Mouse (Mus musculus): ENCODE measurements around the gene Gm20388. TPM values are rescaled to one million over a fixed set of nuclear protein-coding genes. Genes with fewer than 3 reads are reported as not detected.
A peak's percentile ranks its signal among the peaks of the same experiment; 100 is the strongest.

Gene Gm20388
- polyA plus RNA-seq, 1 experiment: 28.1 TPM

DNA sequence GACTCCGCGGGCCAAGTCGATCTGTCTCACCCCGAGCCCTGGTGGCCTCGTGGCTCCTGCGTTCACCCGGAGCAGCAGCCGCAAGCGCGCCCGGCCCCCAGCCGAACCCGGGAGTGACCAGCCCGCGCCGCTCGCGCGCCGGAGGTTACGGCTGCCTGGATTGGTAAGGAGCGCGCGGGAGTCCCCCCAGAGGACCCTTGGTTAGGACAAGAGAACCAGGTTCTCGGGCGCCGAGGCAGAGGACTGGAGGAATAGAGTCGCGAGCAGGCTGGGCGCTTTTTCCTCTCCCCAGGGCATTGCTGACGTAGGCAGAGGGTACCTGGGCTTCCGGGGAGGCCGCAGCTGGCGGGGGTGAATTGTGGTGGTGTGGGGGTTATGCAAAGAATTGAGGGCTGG lies 2657.5 kb downstream of the Gm20388 start:
- Histone ChIP-seq H3K27me3 (ENCODE audit: control insufficient read depth, insufficient read depth, low read length, poor library complexity, severe bottlenecking) (no peaks in the 10 kb centered on the region), H3K4me1 (ENCODE audit: control insufficient read depth, insufficient read depth, low read length) (peaks cover 6% of the 10 kb centered on the region), H3K27ac (ENCODE audit: insufficient read depth, low read length) (peak overlapping the region; percentile 59), H3K9ac (ENCODE audit: low read depth, poor library complexity, severe bottlenecking) (peak overlapping the region; percentile 98), H3K4me3 (ENCODE audit: low read depth, low read length) (peak overlapping the region; percentile 79), H3K9me3 (replicated peaks; ENCODE audit: control insufficient read depth, insufficient read depth, low read length, poor library complexity, severe bottlenecking) (no peaks in the 10 kb centered on the region), H3K36me3 (ENCODE audit: control insufficient read depth, insufficient read depth, low read length, poor library complexity, severe bottlenecking) (peaks cover 43% of the 10 kb centered on the region)
- TF ChIP-seq POLR2A (IDR thresholded peaks at IDR 0.05; ENCODE audit: insufficient read depth, low read length) (no peak), CTCF (IDR thresholded peaks at IDR 0.05; ENCODE audit: low read depth, low read length) (no peak), EP300 (IDR thresholded peaks at IDR 0.05; ENCODE audit: insufficient read depth, low read depth, low read length) (no peak)

DNA sequence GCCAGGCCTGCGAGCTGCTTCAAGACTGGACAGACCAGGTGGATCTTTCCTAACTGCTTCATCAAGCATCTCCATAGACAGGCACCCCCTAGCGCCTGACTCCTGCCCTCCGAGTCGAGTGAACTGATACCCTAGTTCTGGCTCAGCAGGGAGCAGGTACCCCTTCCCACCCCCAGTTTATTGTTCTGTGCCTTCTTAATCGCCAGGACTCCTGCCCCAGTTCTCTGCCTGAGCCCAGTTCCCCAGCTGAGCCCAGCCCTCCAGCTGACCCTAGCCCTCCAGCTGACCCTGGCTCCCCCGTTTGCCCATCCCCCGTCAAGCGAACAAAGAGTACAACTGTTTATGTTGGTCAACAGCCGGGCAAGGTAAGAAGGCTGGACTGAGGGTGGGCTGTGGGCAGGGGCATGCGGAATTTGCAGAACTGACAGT lies 2658.3 kb downstream of the Gm20388 start:
- Histone ChIP-seq H3K27me3 (ENCODE audit: control insufficient read depth, insufficient read depth, low read length, poor library complexity, severe bottlenecking) (no peaks in the 10 kb centered on the region), H3K9ac (ENCODE audit: low read depth, poor library complexity, severe bottlenecking) (peak overlapping the region; percentile 98), H3K4me3 (ENCODE audit: low read depth, low read length) (peak overlapping the region; percentile 85), H3K4me1 (ENCODE audit: control insufficient read depth, insufficient read depth, low read length) (peaks cover 6% of the 10 kb centered on the region), H3K27ac (ENCODE audit: insufficient read depth, low read length) (no peak overlapping the region), H3K9me3 (replicated peaks; ENCODE audit: control insufficient read depth, insufficient read depth, low read length, poor library complexity, severe bottlenecking) (no peaks in the 10 kb centered on the region), H3K36me3 (ENCODE audit: control insufficient read depth, insufficient read depth, low read length, poor library complexity, severe bottlenecking) (peaks cover 44% of the 10 kb centered on the region)
- peak; percentile 20 for TF ChIP-seq CTCF (IDR thresholded peaks at IDR 0.05; ENCODE audit: low read depth, low read length)
- TF ChIP-seq EP300 (IDR thresholded peaks at IDR 0.05; ENCODE audit: insufficient read depth, low read depth, low read length): no peak
- TF ChIP-seq POLR2A (IDR thresholded peaks at IDR 0.05; ENCODE audit: insufficient read depth, low read length): no peak

DNA sequence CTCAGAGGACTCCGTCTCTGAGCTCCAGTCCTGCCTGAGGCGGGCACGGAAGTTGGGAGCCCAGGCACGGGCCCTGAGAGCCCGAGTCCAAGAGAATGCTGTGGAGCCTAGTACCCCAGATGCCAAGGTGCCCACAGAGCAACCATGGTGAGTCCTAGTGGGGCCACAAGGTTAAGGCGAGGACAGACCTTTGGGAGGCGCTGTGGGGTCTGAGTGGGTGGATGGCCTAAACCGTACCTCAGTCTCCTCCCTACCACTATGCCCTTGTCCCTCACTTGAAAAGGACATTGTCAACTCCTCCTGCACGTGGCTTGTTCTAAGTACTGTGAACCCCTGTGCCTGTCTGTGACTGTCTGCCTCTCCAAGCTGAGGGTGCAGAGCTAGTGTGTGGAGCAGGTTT lies 2658.7 kb downstream of the Gm20388 start:
- no peaks in the 10 kb centered on the region for H3K27me3 ChIP-seq (ENCODE audit: control insufficient read depth, insufficient read depth, low read length, poor library complexity, severe bottlenecking)
- H3K4me3 ChIP-seq (ENCODE audit: low read depth, low read length): peak overlapping the region; percentile 85
- H3K36me3 ChIP-seq (ENCODE audit: control insufficient read depth, insufficient read depth, low read length, poor library complexity, severe bottlenecking): peaks cover 49% of the 10 kb centered on the region
- H3K9ac ChIP-seq (ENCODE audit: low read depth, poor library complexity, severe bottlenecking): peak overlapping the region; percentile 98
- no peak for TF ChIP-seq EP300 (IDR thresholded peaks at IDR 0.05; ENCODE audit: insufficient read depth, low read depth, low read length)
- no peak for TF ChIP-seq POLR2A (IDR thresholded peaks at IDR 0.05; ENCODE audit: insufficient read depth, low read length)
- TF ChIP-seq CTCF (IDR thresholded peaks at IDR 0.05; ENCODE audit: low read depth, low read length): peak; percentile 49
- no peaks in the 10 kb centered on the region for H3K9me3 ChIP-seq (replicated peaks; ENCODE audit: control insufficient read depth, insufficient read depth, low read length, poor library complexity, severe bottlenecking)
- peak overlapping the region; percentile 3; the same call in 1 of the 2 replicates for H3K27ac ChIP-seq (ENCODE audit: insufficient read depth, low read length)
- H3K4me1 ChIP-seq (ENCODE audit: control insufficient read depth, insufficient read depth, low read length): peaks cover 6% of the 10 kb centered on the region

DNA sequence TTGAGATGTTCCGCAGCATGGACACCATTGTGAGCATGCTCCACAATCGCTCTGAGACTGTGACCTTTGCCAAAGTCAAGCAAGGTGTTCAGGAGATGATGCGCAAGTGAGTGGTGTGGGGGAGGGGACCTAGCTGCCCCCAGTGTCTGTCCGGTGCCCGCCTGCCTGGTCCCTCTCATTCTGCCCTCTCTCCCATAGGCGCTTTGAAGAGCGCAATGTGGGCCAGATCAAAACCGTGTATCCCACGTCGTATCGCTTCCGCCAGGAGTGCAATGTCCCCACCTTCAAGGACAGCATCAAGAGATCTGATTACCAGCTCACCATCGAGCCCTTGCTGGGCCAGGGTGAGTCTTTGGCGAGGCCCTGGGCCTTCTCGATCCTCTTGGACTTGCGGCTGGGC lies 2659.4 kb downstream of the Gm20388 start:
- H3K9me3 ChIP-seq (replicated peaks; ENCODE audit: control insufficient read depth, insufficient read depth, low read length, poor library complexity, severe bottlenecking): no peaks in the 10 kb centered on the region
- H3K4me3 ChIP-seq (ENCODE audit: low read depth, low read length): peak overlapping the region; percentile 85
- H3K4me1 ChIP-seq (ENCODE audit: control insufficient read depth, insufficient read depth, low read length): peaks cover 6% of the 10 kb centered on the region
- peak overlapping the region; percentile 3; the same call in 1 of the 2 replicates for H3K27ac ChIP-seq (ENCODE audit: insufficient read depth, low read length)
- TF ChIP-seq EP300 (IDR thresholded peaks at IDR 0.05; ENCODE audit: insufficient read depth, low read depth, low read length) (no peak), POLR2A (IDR thresholded peaks at IDR 0.05; ENCODE audit: insufficient read depth, low read length) (no peak), CTCF (IDR thresholded peaks at IDR 0.05; ENCODE audit: low read depth, low read length) (no peak)
- H3K27me3 ChIP-seq (ENCODE audit: control insufficient read depth, insufficient read depth, low read length, poor library complexity, severe bottlenecking): no peaks in the 10 kb centered on the region
- peak overlapping the region; percentile 98; the same call in 1 of the 2 replicates for H3K9ac ChIP-seq (ENCODE audit: low read depth, poor library complexity, severe bottlenecking)
- H3K36me3 ChIP-seq (ENCODE audit: control insufficient read depth, insufficient read depth, low read length, poor library complexity, severe bottlenecking): peaks cover 51% of the 10 kb centered on the region

DNA sequence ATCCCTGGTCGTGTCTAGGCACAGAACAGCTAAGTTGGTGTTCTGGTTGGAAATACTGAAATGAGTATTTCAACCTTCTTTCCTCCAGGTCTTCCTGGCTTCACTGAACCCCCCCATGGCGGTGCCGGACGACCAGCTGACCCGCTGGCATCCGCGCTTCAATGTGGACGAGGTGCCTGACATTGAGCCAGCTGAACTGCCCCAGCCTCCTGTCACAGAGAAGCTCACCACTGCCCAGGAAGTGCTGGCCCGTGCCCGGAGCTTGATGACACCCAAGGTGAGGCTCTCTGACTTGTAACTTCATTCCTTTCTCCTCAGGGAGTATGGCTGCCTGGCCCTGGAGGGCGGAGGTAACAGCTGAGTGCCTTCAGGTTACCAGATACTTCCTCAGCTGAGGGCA lies 2660.5 kb downstream of the Gm20388 start:
- Histone ChIP-seq H3K9ac (ENCODE audit: low read depth, poor library complexity, severe bottlenecking) (no peak overlapping the region), H3K27ac (ENCODE audit: insufficient read depth, low read length) (no peak overlapping the region), H3K27me3 (ENCODE audit: control insufficient read depth, insufficient read depth, low read length, poor library complexity, severe bottlenecking) (no peaks in the 10 kb centered on the region), H3K36me3 (ENCODE audit: control insufficient read depth, insufficient read depth, low read length, poor library complexity, severe bottlenecking) (peaks cover 51% of the 10 kb centered on the region), H3K4me3 (ENCODE audit: low read depth, low read length) (no peak overlapping the region), H3K9me3 (replicated peaks; ENCODE audit: control insufficient read depth, insufficient read depth, low read length, poor library complexity, severe bottlenecking) (no peaks in the 10 kb centered on the region), H3K4me1 (ENCODE audit: control insufficient read depth, insufficient read depth, low read length) (peaks cover 6% of the 10 kb centered on the region)
- TF ChIP-seq POLR2A (IDR thresholded peaks at IDR 0.05; ENCODE audit: insufficient read depth, low read length): no peak
- no peak for TF ChIP-seq CTCF (IDR thresholded peaks at IDR 0.05; ENCODE audit: low read depth, low read length)
- TF ChIP-seq EP300 (IDR thresholded peaks at IDR 0.05; ENCODE audit: insufficient read depth, low read depth, low read length): no peak

GRCm38 (mm10) chr8:122571750-122572267 lies 2661.2 kb downstream of the Gm20388 start:
- Histone ChIP-seq H3K4me3 (ENCODE audit: low read depth, low read length) (no peak overlapping the region), H3K9me3 (replicated peaks; ENCODE audit: control insufficient read depth, insufficient read depth, low read length, poor library complexity, severe bottlenecking) (no peaks in the 10 kb centered on the region), H3K27ac (ENCODE audit: insufficient read depth, low read length) (no peak overlapping the region), H3K4me1 (ENCODE audit: control insufficient read depth, insufficient read depth, low read length) (peaks cover 6% of the 10 kb centered on the region), H3K9ac (ENCODE audit: low read depth, poor library complexity, severe bottlenecking) (no peak overlapping the region), H3K27me3 (ENCODE audit: control insufficient read depth, insufficient read depth, low read length, poor library complexity, severe bottlenecking) (no peaks in the 10 kb centered on the region), H3K36me3 (ENCODE audit: control insufficient read depth, insufficient read depth, low read length, poor library complexity, severe bottlenecking) (peaks cover 51% of the 10 kb centered on the region)
- TF ChIP-seq EP300 (IDR thresholded peaks at IDR 0.05; ENCODE audit: insufficient read depth, low read depth, low read length): no peak
- TF ChIP-seq CTCF (IDR thresholded peaks at IDR 0.05; ENCODE audit: low read depth, low read length): no peak
- no peak for TF ChIP-seq POLR2A (IDR thresholded peaks at IDR 0.05; ENCODE audit: insufficient read depth, low read length)

All from ES-Bruce4 (cell line).